Comparison of ENCODE assay signal across 8 mouse cellular contexts in the genomic region with DNA sequence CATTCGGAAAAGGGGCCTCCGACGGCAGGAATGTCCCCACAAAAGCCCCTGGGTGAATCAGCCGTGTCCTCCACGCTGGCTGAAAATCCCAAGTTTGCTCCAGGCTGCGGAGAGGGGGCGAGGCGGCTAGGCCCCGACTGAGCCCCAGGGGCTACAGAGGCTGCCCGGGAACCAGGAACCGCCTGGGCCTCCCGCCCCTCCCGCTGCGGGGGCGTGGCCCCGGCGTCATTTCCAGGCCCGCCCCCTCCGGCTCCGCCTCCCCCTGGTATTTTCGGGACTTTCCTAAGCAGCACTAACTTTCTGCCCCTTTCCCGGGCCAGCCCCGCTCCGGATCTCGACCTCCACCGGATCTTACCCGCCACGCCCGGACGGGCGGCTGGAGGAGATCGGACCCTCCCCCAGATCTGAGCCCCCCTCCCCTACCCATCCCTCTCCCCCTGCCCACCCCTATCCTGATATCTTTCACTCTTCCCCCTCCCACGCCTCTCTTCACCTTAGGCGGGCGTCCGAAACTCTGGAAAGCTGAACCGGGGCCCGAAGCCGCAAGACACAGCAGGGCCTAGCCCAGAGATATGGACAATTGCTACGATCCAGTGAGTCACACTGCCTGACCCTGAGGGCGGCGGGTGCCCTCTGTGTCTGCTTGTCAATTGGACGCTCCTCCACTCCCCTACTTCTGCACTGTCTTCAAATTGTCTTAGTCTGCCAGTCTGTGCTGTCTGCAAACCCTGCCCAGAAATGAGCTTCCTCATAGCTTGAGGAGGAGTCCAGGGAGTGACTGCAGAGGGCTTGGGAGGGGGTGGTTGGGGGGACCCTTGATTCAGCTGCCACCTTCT. TPM values are rescaled to one million over a fixed set of nuclear protein-coding genes. Genes with fewer than 3 reads are reported as not detected.
DNase-seq lines count a peak whose midpoint lies in the region; ATAC-seq and TF ChIP-seq lines count a peak whose summit lies in the region.

No protein-coding gene starts in this region.

- peak overlapping the region; percentile 96 for H3K4me2 ChIP-seq in embryonic facial prominence, embryonic 14.5 days (ENCODE audit: low read depth, low read length)
- H3K4me2 ChIP-seq in heart, embryonic 12.5 days = peak overlapping the region; percentile 99
- peak overlapping the region; percentile 95 for H3K4me2 ChIP-seq in kidney, embryonic 15.5 days
- H3K4me2 ChIP-seq in neural tube, embryonic 13.5 days = peak overlapping the region; percentile 81

- peaks cover 7% of the 10 kb centered on the region for H3K4me1 ChIP-seq in embryonic facial prominence, embryonic 14.5 days (ENCODE audit: control insufficient read depth, insufficient read depth, low read length)
- peaks cover 25% of the 10 kb centered on the region for H3K4me1 ChIP-seq in heart, embryonic 12.5 days (replicated peaks)
- H3K4me1 ChIP-seq in kidney, embryonic 15.5 days = peaks cover 28% of the 10 kb centered on the region
- peaks cover 8% of the 10 kb centered on the region for H3K4me1 ChIP-seq in lung, adult 2 months (ENCODE audit: control insufficient read depth, insufficient read depth, low read length)
- H3K4me1 ChIP-seq in neural tube, embryonic 13.5 days (replicated peaks) = peaks cover 38% of the 10 kb centered on the region
- peaks cover 17% of the 10 kb centered on the region for H3K4me1 ChIP-seq in thymus, adult 2 months (replicated peaks; ENCODE audit: control insufficient read depth, insufficient read depth, low read length)

- peaks cover 17% of the 10 kb centered on the region for H3K36me3 ChIP-seq in embryonic facial prominence, embryonic 14.5 days (ENCODE audit: control insufficient read depth, insufficient read depth, low read length)
- H3K36me3 ChIP-seq in heart, embryonic 12.5 days = peaks cover 22% of the 10 kb centered on the region
- H3K36me3 ChIP-seq in kidney, embryonic 15.5 days = peaks cover 17% of the 10 kb centered on the region
- no peaks in the 10 kb centered on the region for H3K36me3 ChIP-seq in neural tube, embryonic 13.5 days
- 0 out of 2 replicates have a peak, but pooled peaks cover 5% of the 10 kb centered on the region for H3K36me3 ChIP-seq in thymus, adult 2 months (ENCODE audit: control insufficient read depth, insufficient read depth, low read length)

- TF ChIP-seq POLR2A in lung, adult 2 months (IDR thresholded peaks at IDR 0.05; ENCODE audit: borderline replicate concordance, extremely low read depth, low read depth, low read length) = peak; percentile 61; the same call in 1 of the 2 replicates
- TF ChIP-seq POLR2A in thymus, adult 2 months (IDR thresholded peaks at IDR 0.05; ENCODE audit: control insufficient read depth, extremely low read depth, insufficient read depth, low read length, poor library complexity) = peak; percentile 91

- peaks cover 13% of the 10 kb centered on the region for H3K27me3 ChIP-seq in embryonic facial prominence, embryonic 14.5 days (replicated peaks; ENCODE audit: control insufficient read depth, insufficient read depth, low read length)
- H3K27me3 ChIP-seq in heart, embryonic 12.5 days (replicated peaks) = peaks cover 33% of the 10 kb centered on the region
- peaks cover 27% of the 10 kb centered on the region for H3K27me3 ChIP-seq in kidney, embryonic 15.5 days
- peaks cover 54% of the 10 kb centered on the region for H3K27me3 ChIP-seq in neural tube, embryonic 13.5 days
- H3K27me3 ChIP-seq in thymus, adult 2 months (ENCODE audit: control insufficient read depth, insufficient read depth, low read length) = no peaks in the 10 kb centered on the region

- no peak for TF ChIP-seq CTCF in lung, adult 2 months (IDR thresholded peaks at IDR 0.05; ENCODE audit: insufficient read depth, low read length)
- TF ChIP-seq CTCF in thymus, adult 2 months (IDR thresholded peaks at IDR 0.05; ENCODE audit: borderline replicate concordance, control insufficient read depth, extremely low read depth, insufficient read depth, low read length, poor library complexity) = no peak

- peak overlapping the region; percentile 74; the same call in 1 of the 2 replicates for H3K27ac ChIP-seq in embryonic facial prominence, embryonic 14.5 days (replicated peaks; ENCODE audit: low read depth, low read length)
- H3K27ac ChIP-seq in heart, embryonic 12.5 days (ENCODE audit: poor library complexity, severe bottlenecking) = peak overlapping the region; percentile 69
- H3K27ac ChIP-seq in kidney, embryonic 15.5 days = peak overlapping the region; percentile 90
- H3K27ac ChIP-seq in neural tube, embryonic 13.5 days (replicated peaks) = no peak overlapping the region
- peak overlapping the region; percentile 75 for H3K27ac ChIP-seq in thymus, adult 2 months (ENCODE audit: control insufficient read depth, insufficient read depth, low read length)

- peak; percentile 96 for DNase-seq in CD4-positive, CD25-positive, alpha-beta regulatory T cell, adult 2 months (ENCODE audit: low read depth, low spot score)
- peak; percentile 88 to 93 for DNase-seq in adrenal gland, adult 18-20 months (ENCODE audit: low spot score in 2 of 2)
- DNase-seq in embryonic facial prominence, embryonic 14.5 days (ENCODE audit: low spot score) = peak; percentile 92
- DNase-seq in lung, adult 2 months = peak; percentile 88
- peak; percentile 90 for DNase-seq in thymus, adult 2 months

- peak overlapping the region; percentile 72 for H3K9ac ChIP-seq in embryonic facial prominence, embryonic 14.5 days (ENCODE audit: low read depth, low read length)
- peak overlapping the region; percentile 82 for H3K9ac ChIP-seq in heart, embryonic 12.5 days
- peak overlapping the region; percentile 66 for H3K9ac ChIP-seq in kidney, embryonic 15.5 days
- H3K9ac ChIP-seq in neural tube, embryonic 13.5 days = peak overlapping the region; percentile 63

- WGBS in embryonic facial prominence, embryonic 14.5 days = 1% methylated on average over 26 of the region's 43 CpGs
- WGBS in heart, embryonic 12.5 days = under 1% methylated on average over 42 of the region's 43 CpGs
- WGBS in kidney, embryonic 15.5 days = under 1% methylated on average over 43 of the region's 43 CpGs
- WGBS in lung, adult 2 months = under 1% methylated on average over 43 of the region's 43 CpGs
- 5% methylated on average over 39 of the region's 43 CpGs for WGBS in neural tube, embryonic 13.5 days
- 1% methylated on average over 42 of the region's 43 CpGs for WGBS in thymus, adult 2 months

- ATAC-seq in embryonic facial prominence, embryonic 14.5 days (ENCODE audit: low read depth) = peak; percentile 70
- peak; percentile 86 for ATAC-seq in heart, embryonic 12.5 days (ENCODE audit: insufficient number of reproducible peaks, low FRiP score)
- peak; percentile 77 for ATAC-seq in kidney, embryonic 15.5 days (replicated peaks; ENCODE audit: low FRiP score)
- ATAC-seq in neural tube, embryonic 13.5 days (ENCODE audit: low read depth) = peak; percentile 21

- peak overlapping the region; percentile 72 for H3K4me3 ChIP-seq in embryonic facial prominence, embryonic 14.5 days (ENCODE audit: low read depth, low read length)
- H3K4me3 ChIP-seq in heart, embryonic 12.5 days = peak overlapping the region; percentile 81
- H3K4me3 ChIP-seq in kidney, embryonic 15.5 days (replicated peaks) = peak overlapping the region; percentile 76
- H3K4me3 ChIP-seq in lung, adult 2 months (replicated peaks; ENCODE audit: extremely low read depth, low read depth, low read length) = peak overlapping the region; percentile 95
- peak overlapping the region; percentile 44 for H3K4me3 ChIP-seq in neural tube, embryonic 13.5 days
- peak overlapping the region; percentile 94 for H3K4me3 ChIP-seq in thymus, adult 2 months (ENCODE audit: control insufficient read depth, insufficient read depth, low read length)

- no peaks in the 10 kb centered on the region for H3K9me3 ChIP-seq in embryonic facial prominence, embryonic 14.5 days (ENCODE audit: control insufficient read depth, low read length)
- no peaks in the 10 kb centered on the region for H3K9me3 ChIP-seq in heart, embryonic 12.5 days (replicated peaks)
- no peaks in the 10 kb centered on the region for H3K9me3 ChIP-seq in kidney, embryonic 15.5 days (replicated peaks)
- no peaks in the 10 kb centered on the region for H3K9me3 ChIP-seq in neural tube, embryonic 13.5 days

RNA-seq across cellular contexts. Expression of a gene that starts 1.5 kb away (rescaled TPM):
- total RNA-seq in adrenal gland, adult 18-20 months (2021) = 10 to 100 TPM; 40.4 to 42.8 TPM
- 10.7 and 11.6 TPM in 2 replicates for polyA plus RNA-seq in embryonic facial prominence, embryonic 14.5 days (2014; fragmentation: Nextera tagmentation; extraction: Ambion mirVana)
- polyA plus RNA-seq in heart, embryonic 12.5 days (2016; fragmentation: Nextera tagmentation; extraction: Ambion mirVana) = 7.2 and 7.6 TPM in 2 replicates
- polyA plus RNA-seq in kidney, embryonic 15.5 days (2015; fragmentation: Nextera tagmentation; extraction: Ambion mirVana) = 8.3 and 9.8 TPM in 2 replicates
- polyA plus RNA-seq in lung, adult 2 months (2012; rRNA removed) = 56.5 and 60.6 TPM in 2 replicates
- polyA plus RNA-seq in neural tube, embryonic 13.5 days (2015; fragmentation: Nextera tagmentation; extraction: Ambion mirVana) = 2.4 and 2.6 TPM in 2 replicates
- polyA plus RNA-seq in thymus, adult 2 months (2012; rRNA removed) = 107 and 122 TPM in 2 replicates

RNA-seq across cellular contexts. Expression of a gene that starts 21.3 kb away (rescaled TPM):
- total RNA-seq in adrenal gland, adult 18-20 months (2021) = 1 to 10 TPM; 7.5 to 9.2 TPM
- polyA plus RNA-seq in embryonic facial prominence, embryonic 14.5 days (2014; fragmentation: Nextera tagmentation; extraction: Ambion mirVana) = 5.8 and 8.6 TPM in 2 replicates
- 12.0 and 13.4 TPM in 2 replicates for polyA plus RNA-seq in heart, embryonic 12.5 days (2016; fragmentation: Nextera tagmentation; extraction: Ambion mirVana)
- 3.9 and 7.2 TPM in 2 replicates for polyA plus RNA-seq in kidney, embryonic 15.5 days (2015; fragmentation: Nextera tagmentation; extraction: Ambion mirVana)
- polyA plus RNA-seq in lung, adult 2 months (2012; rRNA removed) = 2.3 and 2.4 TPM in 2 replicates
- polyA plus RNA-seq in neural tube, embryonic 13.5 days (2015; fragmentation: Nextera tagmentation; extraction: Ambion mirVana) = 47.2 and 53.8 TPM in 2 replicates
- polyA plus RNA-seq in thymus, adult 2 months (2012; rRNA removed) = 1.5 and 1.6 TPM in 2 replicates

RNA-seq across cellular contexts. Expression of a gene that starts 22.3 kb away (rescaled TPM):
- 10 to 100 TPM in 1 of 2 experiments, 1 to 10 TPM in 1; 8.8 to 10.3 TPM for total RNA-seq in adrenal gland, adult 18-20 months (2021)
- 13.8 and 14.7 TPM in 2 replicates for polyA plus RNA-seq in embryonic facial prominence, embryonic 14.5 days (2014; fragmentation: Nextera tagmentation; extraction: Ambion mirVana)
- 9.9 and 10.0 TPM in 2 replicates for polyA plus RNA-seq in heart, embryonic 12.5 days (2016; fragmentation: Nextera tagmentation; extraction: Ambion mirVana)
- 18.2 and 20.1 TPM in 2 replicates for polyA plus RNA-seq in kidney, embryonic 15.5 days (2015; fragmentation: Nextera tagmentation; extraction: Ambion mirVana)
- 10.7 and 15.5 TPM in 2 replicates for polyA plus RNA-seq in lung, adult 2 months (2012; rRNA removed)
- 37.7 and 39.1 TPM in 2 replicates for polyA plus RNA-seq in neural tube, embryonic 13.5 days (2015; fragmentation: Nextera tagmentation; extraction: Ambion mirVana)
- polyA plus RNA-seq in thymus, adult 2 months (2012; rRNA removed) = 13.5 and 15.2 TPM in 2 replicates

RNA-seq across cellular contexts. Expression of a gene that starts 32.9 kb away (rescaled TPM):
- 10 to 100 TPM; 72.1 to 77.9 TPM for total RNA-seq in adrenal gland, adult 18-20 months (2021)
- 174 and 184 TPM in 2 replicates for polyA plus RNA-seq in embryonic facial prominence, embryonic 14.5 days (2014; fragmentation: Nextera tagmentation; extraction: Ambion mirVana)
- 97.7 and 116 TPM in 2 replicates for polyA plus RNA-seq in heart, embryonic 12.5 days (2016; fragmentation: Nextera tagmentation; extraction: Ambion mirVana)
- 158 and 177 TPM in 2 replicates for polyA plus RNA-seq in kidney, embryonic 15.5 days (2015; fragmentation: Nextera tagmentation; extraction: Ambion mirVana)
- 47.1 and 53.9 TPM in 2 replicates for polyA plus RNA-seq in lung, adult 2 months (2012; rRNA removed)
- 318 and 357 TPM in 2 replicates for polyA plus RNA-seq in neural tube, embryonic 13.5 days (2015; fragmentation: Nextera tagmentation; extraction: Ambion mirVana)
- polyA plus RNA-seq in thymus, adult 2 months (2012; rRNA removed) = 85.4 and 105 TPM in 2 replicates

RNA-seq across cellular contexts. Expression of a gene that starts 35.3 kb away (rescaled TPM):
- total RNA-seq in adrenal gland, adult 18-20 months (2021) = 1 to 10 TPM; 9.3 to 9.4 TPM
- 3.7 and 4.6 TPM in 2 replicates for polyA plus RNA-seq in embryonic facial prominence, embryonic 14.5 days (2014; fragmentation: Nextera tagmentation; extraction: Ambion mirVana)
- 4.3 and 4.4 TPM in 2 replicates for polyA plus RNA-seq in heart, embryonic 12.5 days (2016; fragmentation: Nextera tagmentation; extraction: Ambion mirVana)
- polyA plus RNA-seq in kidney, embryonic 15.5 days (2015; fragmentation: Nextera tagmentation; extraction: Ambion mirVana) = 12.5 and 15.0 TPM in 2 replicates
- polyA plus RNA-seq in lung, adult 2 months (2012; rRNA removed) = 26.5 and 27.1 TPM in 2 replicates
- 10.3 and 10.6 TPM in 2 replicates for polyA plus RNA-seq in neural tube, embryonic 13.5 days (2015; fragmentation: Nextera tagmentation; extraction: Ambion mirVana)
- polyA plus RNA-seq in thymus, adult 2 months (2012; rRNA removed) = 16.8 and 20.6 TPM in 2 replicates

Comparison
In these comparisons a context has a peak if more than half of its experiments do, and no peak if none do; other contexts are left out.
1. ATAC-seq: peak in every context shown above with its lines; median percentile 86 in heart, embryonic 12.5 days; 77 in kidney, embryonic 15.5 days; 70 in embryonic facial prominence, embryonic 14.5 days; 21 in neural tube, embryonic 13.5 days.
2. H3K4me3 ChIP-seq: peak in every context shown above with its lines; median percentile 95 in lung, adult 2 months; 94 in thymus, adult 2 months; 81 in heart, embryonic 12.5 days; 76 in kidney, embryonic 15.5 days; 72 in embryonic facial prominence, embryonic 14.5 days; 44 in neural tube, embryonic 13.5 days.